Mouse (Mus musculus): ENCODE measurements around the gene Cdca5.
"Not testable (repeated sequence)": the region's sequence is repeated elsewhere in the genome, so short reads cannot be mapped to it uniquely, and the experiment has no call there.

The Cdca5 gene

DNA sequence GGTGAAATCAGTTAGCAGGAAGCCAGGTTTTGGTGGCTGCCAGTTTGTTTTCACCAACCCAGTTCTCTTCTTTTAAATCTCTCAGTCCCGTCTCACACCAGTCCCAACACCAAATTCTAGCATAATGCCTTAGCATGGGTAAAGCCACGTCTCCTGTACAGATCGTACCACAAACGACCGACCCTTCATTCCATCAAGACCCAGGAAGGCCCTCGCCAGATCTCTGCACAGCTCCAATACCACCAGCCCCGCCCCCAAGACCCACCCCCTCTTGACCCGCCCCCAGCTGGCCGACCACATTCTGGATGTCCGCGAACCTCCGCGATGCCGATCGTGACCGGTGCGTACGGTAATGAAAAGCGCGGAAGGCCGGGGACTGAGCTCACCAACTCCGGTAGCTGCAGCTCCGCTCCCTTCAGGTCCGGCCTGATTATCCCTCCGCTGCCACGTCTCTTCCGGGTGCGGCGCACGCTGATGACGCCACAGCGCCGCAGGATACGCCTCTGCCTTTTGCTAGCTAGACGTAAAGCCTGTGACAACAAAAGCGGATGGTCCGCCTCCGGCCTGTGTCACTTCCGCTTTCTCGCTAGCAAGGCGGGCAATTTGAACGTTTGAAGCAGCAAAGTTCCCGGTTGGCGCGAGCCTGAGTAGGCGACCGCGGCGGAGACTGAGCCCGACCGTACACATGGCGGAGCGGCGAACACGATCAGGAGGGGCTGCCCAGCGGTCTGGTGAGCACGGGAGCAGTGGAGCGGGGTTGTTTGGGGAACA is at the start of gene Cdca5, which contains the start of gene Zfpl1:
Cdca5 (plus strand) TSS at position 506 of the 771 bp plus-strand sequence.
Zfpl1 (minus strand) TSS at position 479 of the 771 bp plus-strand sequence.
- peak; percentile 92 for ATAC-seq (ENCODE audit: low TSS enrichment)

GRCm38 (mm10) chr19:6035966-6036585 is 48.7 kb upstream of the Cdca5 start:
- ATAC-seq (ENCODE audit: low TSS enrichment), result no peak

DNA sequence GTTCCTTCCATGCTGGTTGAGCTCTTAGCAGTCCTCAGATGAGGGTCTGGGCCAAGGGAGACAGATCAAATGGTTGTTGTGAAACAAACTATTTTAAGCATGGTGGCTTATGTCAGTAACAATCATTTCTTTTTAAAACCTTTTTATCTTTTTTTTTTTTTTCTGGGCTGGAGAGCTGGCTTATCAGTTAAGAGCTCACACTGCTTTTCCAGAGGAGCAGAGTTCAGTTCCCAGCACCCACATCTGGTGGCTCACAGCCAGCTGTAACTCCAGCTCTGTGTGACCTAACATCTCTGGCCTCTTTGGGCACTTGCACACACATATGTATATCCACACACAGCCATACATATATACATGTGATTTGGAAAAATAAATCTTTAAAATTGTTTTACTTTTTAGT is 47.1 kb upstream of the Cdca5 start:
- ATAC-seq (ENCODE audit: low TSS enrichment), result no peak

GRCm38 (mm10) chr19:6038326-6038725 is 46.5 kb upstream of the Cdca5 start:
- ATAC-seq (ENCODE audit: low TSS enrichment), result no peak

DNA sequence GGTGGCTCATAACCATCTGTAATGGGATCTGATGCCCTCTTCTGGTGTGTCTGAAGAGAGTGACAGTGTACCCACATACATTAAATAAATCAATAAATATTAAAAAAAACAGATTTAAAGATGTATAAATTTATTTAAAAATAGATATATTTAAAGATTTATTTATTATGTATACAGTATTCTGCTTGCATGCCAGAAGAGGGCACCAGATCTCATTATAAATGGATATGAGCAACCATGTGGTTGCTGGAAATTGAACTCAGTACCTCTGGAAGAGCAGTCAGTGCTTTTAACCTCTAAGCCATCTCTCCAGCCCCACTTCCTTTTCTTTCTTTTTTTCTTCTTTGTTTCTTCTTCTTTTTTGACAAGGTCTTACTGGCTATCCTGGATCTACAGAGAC is 44.8 kb upstream of the Cdca5 start:
- no peak for ATAC-seq (ENCODE audit: low TSS enrichment)

GRCm38 (mm10) chr19:6042293-6042692 is 42.5 kb upstream of the Cdca5 start:
- no peak for ATAC-seq (ENCODE audit: low TSS enrichment)

GRCm38 (mm10) chr19:6044102-6044501 is 40.7 kb upstream of the Cdca5 start:
- ATAC-seq (ENCODE audit: low TSS enrichment), result not testable (repeated sequence)

GRCm38 (mm10) chr19:6045366-6046293 is 39.2 kb upstream of the Cdca5 start:
- ATAC-seq (ENCODE audit: low TSS enrichment), result peak; percentile 28; the same call in 1 of the 2 replicates

DNA sequence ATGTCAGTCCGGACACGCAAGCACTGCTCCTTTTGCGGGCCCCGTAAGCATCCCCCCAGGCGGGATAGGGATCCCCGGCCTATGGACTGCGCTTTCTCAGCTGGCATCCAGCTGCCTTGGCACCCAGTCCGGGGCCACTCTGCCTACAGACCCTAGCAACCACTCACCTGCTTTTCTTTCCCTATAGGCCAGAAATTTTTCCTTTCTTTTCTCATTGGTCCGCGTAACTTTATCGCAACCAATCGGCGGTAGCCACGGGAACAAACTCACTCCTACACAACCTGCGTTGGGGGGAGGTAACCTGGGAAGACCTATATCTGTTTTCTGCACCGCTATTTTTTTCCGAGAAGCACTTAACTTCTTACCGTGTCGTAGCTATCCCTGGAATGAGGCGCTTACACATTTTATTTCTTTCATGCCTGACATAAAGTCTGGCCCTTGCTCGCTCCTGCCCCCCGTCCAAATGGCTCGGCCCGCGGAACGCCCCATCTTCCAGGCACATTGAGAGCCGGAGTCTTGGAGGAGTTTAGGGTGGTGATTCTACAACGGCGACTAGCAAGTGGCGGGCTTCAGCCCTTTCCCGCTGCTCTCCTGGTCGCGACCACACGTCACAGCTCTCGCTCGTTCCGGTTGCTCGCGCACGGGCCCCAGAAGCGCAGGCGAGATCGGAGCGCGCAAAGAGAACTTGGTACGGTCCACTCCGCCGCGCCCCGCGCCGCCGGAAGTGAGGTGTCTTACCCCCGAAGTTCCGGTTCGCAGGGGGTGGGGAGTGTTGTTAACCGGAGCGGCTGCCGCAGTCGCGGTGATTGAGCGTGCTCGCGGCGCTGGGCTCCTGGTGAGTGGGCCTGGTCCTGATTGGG is 38.3 kb upstream of the Cdca5 start, which contains the start of gene Syvn1:
Syvn1 (plus strand) TSS at position 283 of the 860 bp plus-strand sequence.
- peak; percentile 86 for ATAC-seq (ENCODE audit: low TSS enrichment)

- no peak for ATAC-seq (ENCODE audit: low TSS enrichment)
These were observed 37.5 kb upstream of the Cdca5 start for GRCm38 (mm10) chr19:6047154-6047898.

DNA sequence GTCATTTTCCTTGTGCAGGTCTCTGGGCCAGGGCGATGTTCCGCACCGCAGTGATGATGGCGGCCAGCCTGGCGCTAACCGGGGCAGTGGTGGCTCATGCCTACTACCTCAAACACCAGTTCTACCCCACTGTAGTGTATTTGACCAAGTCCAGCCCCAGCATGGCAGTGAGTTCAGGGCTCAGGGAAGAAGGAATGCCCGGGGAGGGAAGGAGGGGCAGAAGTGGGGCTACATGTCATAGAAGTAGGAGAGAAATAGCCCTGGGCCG is 37.0 kb upstream of the Cdca5 start:
- no peak for ATAC-seq (ENCODE audit: low TSS enrichment)

DNA sequence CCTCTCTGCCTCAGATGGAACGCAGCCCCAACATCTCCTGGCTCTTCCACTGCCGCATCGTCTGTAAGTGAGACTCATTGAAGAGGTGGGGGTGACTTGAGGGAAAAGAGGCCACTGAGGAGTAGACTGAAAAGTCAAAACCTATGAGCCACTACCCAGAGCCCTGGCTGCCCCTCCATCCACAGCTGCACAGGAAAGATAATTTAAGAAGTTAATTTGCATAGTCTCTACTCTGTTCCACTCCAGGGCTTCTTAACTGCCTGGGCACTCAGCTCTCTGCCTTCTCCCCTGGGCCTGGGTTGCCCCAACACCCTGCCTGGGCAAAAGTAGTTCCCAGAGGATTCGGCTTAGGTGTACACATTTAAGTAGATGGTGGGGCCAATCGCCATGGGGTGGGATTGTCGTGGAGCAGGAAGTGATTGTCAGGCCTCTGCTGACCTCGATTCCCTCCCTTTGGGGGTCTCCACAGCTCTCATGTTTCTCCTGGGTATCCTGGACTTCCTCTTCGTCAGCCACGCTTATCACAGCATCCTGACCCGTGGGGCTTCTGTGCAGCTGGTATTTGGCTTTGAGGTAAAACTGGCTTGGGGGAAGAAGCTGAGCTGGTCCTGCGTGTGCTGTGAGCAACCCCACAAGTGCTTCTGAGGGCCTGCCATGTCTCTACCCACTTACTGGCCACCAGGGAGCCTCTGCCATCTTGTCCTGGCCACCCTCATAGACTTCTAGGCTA is 35.9 kb upstream of the Cdca5 start:
- no peak for ATAC-seq (ENCODE audit: low TSS enrichment)

- no peak for ATAC-seq (ENCODE audit: low TSS enrichment)
These were observed 32.3 kb upstream of the Cdca5 start for GRCm38 (mm10) chr19:6052516-6052915.

DNA sequence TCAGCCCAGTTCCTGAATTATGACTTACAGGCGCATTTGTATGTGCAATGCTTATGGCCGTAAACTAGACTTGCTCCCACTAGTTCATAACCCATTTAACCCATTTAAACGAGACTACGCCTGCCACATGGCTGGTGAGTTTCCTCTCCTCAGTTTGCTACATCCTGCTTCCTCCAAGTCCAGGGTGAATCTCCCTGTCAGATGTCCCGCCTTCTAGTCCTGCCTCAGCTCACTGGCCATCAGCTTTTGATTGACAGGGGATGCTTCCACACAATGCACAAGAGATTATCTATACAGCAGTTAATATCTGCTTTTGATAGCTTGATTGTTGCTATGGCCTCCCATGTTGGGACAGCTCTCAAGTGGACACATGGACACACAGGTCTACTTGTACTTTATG is 30.5 kb upstream of the Cdca5 start:
- ATAC-seq (ENCODE audit: low TSS enrichment), result no peak

- no peak for ATAC-seq (ENCODE audit: low TSS enrichment)
These were observed 28.1 kb upstream of the Cdca5 start for GRCm38 (mm10) chr19:6056696-6057095.

- peak; percentile 76 for ATAC-seq (ENCODE audit: low TSS enrichment)
These were observed 27.3 kb upstream of the Cdca5 start, which contains the start of the genes Mrpl49 and Fau for GRCm38 (mm10) chr19:6057313-6058096. TSS of gene Mrpl49 (minus strand) at chr19:6057785. TSS of gene Fau (plus strand) at chr19:6057844.

- ATAC-seq (ENCODE audit: low TSS enrichment), result no peak
These were observed 26.3 kb upstream of the Cdca5 start for GRCm38 (mm10) chr19:6058513-6058912.

DNA sequence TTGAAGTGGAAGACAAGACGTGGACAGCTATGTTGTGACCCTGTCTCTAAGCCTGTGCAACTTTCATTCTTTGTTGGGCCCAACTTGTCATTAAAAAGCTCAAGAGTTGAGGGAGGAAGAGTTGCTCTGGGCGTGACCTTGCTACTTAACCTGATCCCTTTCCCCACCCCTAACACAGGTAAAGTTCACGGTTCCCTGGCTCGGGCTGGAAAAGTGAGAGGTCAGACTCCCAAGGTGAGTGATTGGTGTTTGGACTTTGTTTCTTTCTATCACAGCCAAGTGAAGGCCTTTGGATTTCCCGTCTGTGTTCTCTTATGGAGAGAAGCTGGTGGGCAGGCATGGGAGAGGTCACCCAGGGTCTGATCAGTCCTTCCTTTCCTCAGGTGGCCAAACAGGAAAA is 25.8 kb upstream of the Cdca5 start:
- no peak for ATAC-seq (ENCODE audit: low TSS enrichment)

DNA sequence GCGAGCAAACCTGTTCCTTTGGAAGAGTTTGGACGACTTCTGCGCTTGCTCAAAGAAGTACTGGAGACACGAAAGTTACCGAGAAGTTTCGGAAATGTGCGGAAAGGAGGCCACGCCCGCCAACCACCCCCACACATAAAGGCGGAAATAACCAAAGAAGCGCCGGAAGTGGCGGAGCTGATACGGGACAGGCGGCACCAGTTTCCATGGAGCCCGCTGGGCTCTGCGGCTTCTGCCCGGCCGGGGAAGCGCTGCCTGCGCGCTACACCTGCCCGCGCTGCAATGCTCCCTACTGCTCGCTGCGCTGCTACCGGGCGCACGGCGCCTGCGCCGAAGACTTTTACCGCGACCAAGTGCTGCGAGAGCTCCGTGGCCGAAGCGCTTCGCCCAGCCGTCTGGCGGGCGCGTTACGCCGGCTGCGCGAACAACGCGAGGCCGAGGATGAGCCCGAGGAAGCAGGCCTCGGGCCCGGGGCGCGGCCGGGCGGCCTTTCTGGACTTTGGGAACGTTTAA is 23.7 kb upstream of the Cdca5 start, which contains the start of gene Znhit2:
Znhit2 (plus strand) TSS at position 172 of the 513 bp plus-strand sequence.
- ATAC-seq (ENCODE audit: low TSS enrichment), result peak; percentile 79

All from frontal cortex, adult (tissue).